Mouse (Mus musculus): ENCODE results near the gene Wdr35. TPM values are rescaled to one million over a fixed set of nuclear protein-coding genes. Genes with fewer than 3 reads are reported as not detected.
A peak's percentile ranks its signal among the peaks of the same experiment; 100 is the strongest.

Gene Wdr35
- polyA plus RNA-seq, 2 experiments, result 17.8 to 18.8 TPM

DNA sequence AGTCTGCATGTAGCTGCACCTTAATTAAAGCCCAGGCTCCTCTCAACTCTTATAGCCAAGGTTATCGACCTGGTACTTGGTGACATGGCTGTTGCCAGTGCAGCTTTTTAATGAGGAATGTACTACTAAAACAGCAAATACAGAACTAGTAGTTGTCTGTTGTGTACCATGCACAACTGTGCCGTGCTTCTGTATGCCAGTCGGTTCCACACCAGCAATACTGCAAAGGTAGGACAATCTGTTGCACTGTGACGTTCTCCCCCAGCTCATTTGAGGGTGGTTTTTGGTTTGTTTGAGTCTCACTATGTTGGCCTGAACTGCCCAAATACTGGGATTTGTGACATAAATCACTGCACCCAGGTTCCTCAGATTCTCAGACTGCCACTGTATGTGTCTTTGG, 34.2 kb upstream of the Wdr35 start:
- H3K4me2 ChIP-seq (replicated peaks; ENCODE audit: low read depth, low read length, severe bottlenecking), result no peak overlapping the region
- H3K4me3 ChIP-seq (replicated peaks; ENCODE audit: low read length), result no peak overlapping the region
- no peak for ATAC-seq (ENCODE audit: low FRiP score, low read depth)
- DNase-seq (ENCODE audit: low spot score), result no peak
- H3K27ac ChIP-seq (replicated peaks; ENCODE audit: low read depth, low read length), result no peak overlapping the region
- H3K4me1 ChIP-seq (ENCODE audit: control insufficient read depth, insufficient read depth, low read length), result peaks cover 2% of the 10 kb centered on the region; the same call in 1 of the 2 replicates
- H3K9ac ChIP-seq (ENCODE audit: low read depth, low read length, severe bottlenecking), result no peak overlapping the region
- no peaks in the 10 kb centered on the region for H3K9me3 ChIP-seq (ENCODE audit: control insufficient read depth, low read length)
- peaks cover 52% of the 10 kb centered on the region for H3K36me3 ChIP-seq (ENCODE audit: control insufficient read depth, insufficient read depth, low read length)
- H3K27me3 ChIP-seq (ENCODE audit: control insufficient read depth, insufficient read depth, low read length), result no peaks in the 10 kb centered on the region
- WGBS, result 93% methylated on average over 4 of the region's 4 CpGs
- no peak for TF ChIP-seq POLR2A (IDR thresholded peaks at IDR 0.05; ENCODE audit: borderline replicate concordance, extremely low read depth, insufficient read depth, insufficient read length)

DNA sequence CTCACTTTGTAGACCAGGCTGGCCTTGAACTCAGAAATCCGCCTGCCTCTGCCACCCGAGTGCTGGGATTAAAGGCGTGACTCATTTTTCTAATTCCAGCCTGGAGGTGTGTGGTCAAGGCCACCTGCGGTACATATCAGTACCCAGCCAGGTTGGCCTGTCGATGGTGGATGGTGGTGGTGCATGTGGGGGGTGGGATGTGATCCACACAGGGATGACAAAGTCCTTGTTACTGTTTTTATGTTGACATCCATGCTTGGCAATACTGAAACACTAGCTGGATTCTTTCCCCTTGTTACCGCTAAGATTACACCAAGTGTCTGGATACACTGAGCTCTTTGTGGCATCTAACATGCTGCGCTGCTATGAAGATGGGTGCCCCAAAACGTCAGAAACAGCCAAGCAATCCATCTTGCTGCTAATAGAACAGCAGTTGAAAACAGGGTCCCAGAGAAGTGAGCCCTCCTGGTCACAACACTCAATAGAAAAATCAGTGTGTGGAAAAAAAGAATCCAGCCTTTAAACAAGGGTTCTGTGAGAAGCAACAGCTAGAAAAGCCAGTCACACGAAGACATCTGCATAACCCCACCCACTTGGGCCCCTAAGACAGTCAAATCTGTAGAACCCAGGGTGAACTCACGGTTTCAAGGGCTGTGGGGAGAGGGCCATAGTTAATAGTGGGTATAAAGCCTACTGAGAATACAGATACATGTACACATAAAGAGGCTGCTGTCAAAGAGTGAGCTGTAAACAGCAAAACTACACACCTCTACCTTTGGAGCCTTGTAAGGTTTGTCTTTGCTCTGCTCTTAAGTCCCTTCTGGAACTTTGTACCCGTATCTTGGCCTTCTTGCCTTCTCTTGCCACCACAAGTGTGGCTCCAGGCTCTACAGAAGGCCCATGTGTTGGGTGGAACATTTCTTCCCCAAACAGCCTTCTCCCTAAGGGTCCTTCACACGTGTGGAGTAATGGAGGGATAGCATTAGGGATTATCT, 33.4 kb upstream of the Wdr35 start:
- 71% methylated on average over 12 of the region's 12 CpGs for WGBS

DNA sequence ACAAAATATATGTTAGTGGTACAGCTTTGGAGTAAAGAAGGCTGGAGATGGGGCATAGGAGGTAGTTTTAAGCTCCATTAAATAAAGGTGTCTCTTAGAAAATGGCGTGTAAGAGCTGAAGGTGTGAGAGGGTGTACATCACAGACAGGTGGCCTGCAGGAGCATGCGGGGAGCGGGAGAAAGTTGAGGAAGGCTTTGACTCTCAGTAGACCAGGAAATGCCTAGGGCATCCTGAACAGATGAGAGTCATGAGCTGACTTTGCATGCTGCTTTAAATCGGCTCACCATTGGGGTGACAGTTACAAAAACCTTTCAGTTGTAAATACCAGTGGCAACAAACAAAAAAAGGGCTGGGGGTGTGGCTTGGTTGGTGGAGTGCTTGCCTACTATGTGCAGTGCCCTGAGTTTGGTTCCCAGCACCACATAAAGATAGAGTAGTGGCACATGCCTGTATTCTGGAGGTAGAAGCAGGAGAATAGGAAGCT, 32.5 kb upstream of the Wdr35 start:
- 60% methylated on average over 4 of the region's 4 CpGs for WGBS
- TF ChIP-seq POLR2A (IDR thresholded peaks at IDR 0.05; ENCODE audit: borderline replicate concordance, extremely low read depth, insufficient read depth, insufficient read length), result no peak
- no peak overlapping the region for H3K4me2 ChIP-seq (replicated peaks; ENCODE audit: low read depth, low read length, severe bottlenecking)
- no peak overlapping the region for H3K9ac ChIP-seq (ENCODE audit: low read depth, low read length, severe bottlenecking)
- peaks cover 2% of the 10 kb centered on the region; the same call in 1 of the 2 replicates for H3K4me1 ChIP-seq (ENCODE audit: control insufficient read depth, insufficient read depth, low read length)
- H3K4me3 ChIP-seq (replicated peaks; ENCODE audit: low read length), result no peak overlapping the region
- H3K9me3 ChIP-seq (ENCODE audit: control insufficient read depth, low read length), result no peaks in the 10 kb centered on the region
- H3K36me3 ChIP-seq (ENCODE audit: control insufficient read depth, insufficient read depth, low read length), result peaks cover 35% of the 10 kb centered on the region
- H3K27me3 ChIP-seq (ENCODE audit: control insufficient read depth, insufficient read depth, low read length), result no peaks in the 10 kb centered on the region
- ATAC-seq (ENCODE audit: low FRiP score, low read depth) (no peak), DNase-seq (ENCODE audit: low spot score) (no peak)
- no peak overlapping the region for H3K27ac ChIP-seq (replicated peaks; ENCODE audit: low read depth, low read length)

More for the DNA sequence above, 33.4 kb upstream of the Wdr35 start:
- H3K4me2 ChIP-seq (replicated peaks; ENCODE audit: low read depth, low read length, severe bottlenecking), result no peak overlapping the region
- peaks cover 44% of the 10 kb centered on the region for H3K36me3 ChIP-seq (ENCODE audit: control insufficient read depth, insufficient read depth, low read length)
- H3K9me3 ChIP-seq (ENCODE audit: control insufficient read depth, low read length), result no peaks in the 10 kb centered on the region
- no peak overlapping the region for H3K4me3 ChIP-seq (replicated peaks; ENCODE audit: low read length)
- ATAC-seq (ENCODE audit: low FRiP score, low read depth) (0 out of 2 replicates have a peak, but pooled peaks have one; percentile 24), DNase-seq (ENCODE audit: low spot score) (no peak)
- TF ChIP-seq POLR2A (IDR thresholded peaks at IDR 0.05; ENCODE audit: borderline replicate concordance, extremely low read depth, insufficient read depth, insufficient read length), result no peak
- no peaks in the 10 kb centered on the region for H3K27me3 ChIP-seq (ENCODE audit: control insufficient read depth, insufficient read depth, low read length)
- H3K9ac ChIP-seq (ENCODE audit: low read depth, low read length, severe bottlenecking), result no peak overlapping the region
- peaks cover 2% of the 10 kb centered on the region; the same call in 1 of the 2 replicates for H3K4me1 ChIP-seq (ENCODE audit: control insufficient read depth, insufficient read depth, low read length)
- no peak overlapping the region for H3K27ac ChIP-seq (replicated peaks; ENCODE audit: low read depth, low read length)

DNA sequence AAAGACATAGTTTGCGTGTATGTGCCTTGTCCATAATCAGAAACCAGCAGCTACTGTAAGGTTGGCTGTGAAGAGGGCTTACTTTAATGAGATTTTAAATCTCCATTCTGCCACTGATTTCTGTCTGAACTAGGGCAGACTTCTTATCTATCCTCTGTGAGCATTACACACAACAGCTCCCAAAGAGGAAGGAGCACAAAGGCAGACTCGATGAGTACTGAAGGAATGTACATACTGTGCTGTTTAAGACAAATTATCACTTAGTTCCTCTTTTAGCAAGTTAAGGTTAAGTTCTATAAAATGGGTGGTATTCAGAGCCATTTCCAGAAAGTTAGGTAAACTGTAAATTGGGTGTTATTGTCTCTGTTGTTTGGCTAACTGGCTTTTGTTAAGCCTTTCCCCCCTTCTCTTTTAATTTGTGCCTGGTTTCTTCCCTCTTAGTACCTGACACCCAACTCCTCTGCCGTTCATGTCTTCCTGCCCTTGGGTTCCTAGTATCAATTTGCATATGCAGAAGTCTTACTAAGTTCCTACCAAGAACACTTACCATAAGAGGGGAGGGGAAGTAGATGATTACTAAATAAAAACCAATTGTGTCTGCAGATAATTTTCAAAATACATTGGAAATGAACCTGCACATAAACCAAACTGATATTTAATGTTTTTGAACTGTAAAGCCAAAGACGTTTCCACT, 31.8 kb upstream of the Wdr35 start:
- Histone ChIP-seq H3K4me3 (replicated peaks; ENCODE audit: low read length) (no peak overlapping the region), H3K36me3 (ENCODE audit: control insufficient read depth, insufficient read depth, low read length) (peaks cover 28% of the 10 kb centered on the region), H3K9ac (ENCODE audit: low read depth, low read length, severe bottlenecking) (no peak overlapping the region), H3K4me2 (replicated peaks; ENCODE audit: low read depth, low read length, severe bottlenecking) (no peak overlapping the region), H3K27me3 (ENCODE audit: control insufficient read depth, insufficient read depth, low read length) (no peaks in the 10 kb centered on the region), H3K4me1 (ENCODE audit: control insufficient read depth, insufficient read depth, low read length) (peaks cover 2% of the 10 kb centered on the region), H3K27ac (replicated peaks; ENCODE audit: low read depth, low read length) (no peak overlapping the region), H3K9me3 (ENCODE audit: control insufficient read depth, low read length) (no peaks in the 10 kb centered on the region)
- DNase-seq (ENCODE audit: low spot score) (no peak), ATAC-seq (ENCODE audit: low FRiP score, low read depth) (no peak)
- WGBS, result 62% methylated on average over 4 of the region's 4 CpGs
- TF ChIP-seq POLR2A (IDR thresholded peaks at IDR 0.05; ENCODE audit: borderline replicate concordance, extremely low read depth, insufficient read depth, insufficient read length), result no peak

DNA sequence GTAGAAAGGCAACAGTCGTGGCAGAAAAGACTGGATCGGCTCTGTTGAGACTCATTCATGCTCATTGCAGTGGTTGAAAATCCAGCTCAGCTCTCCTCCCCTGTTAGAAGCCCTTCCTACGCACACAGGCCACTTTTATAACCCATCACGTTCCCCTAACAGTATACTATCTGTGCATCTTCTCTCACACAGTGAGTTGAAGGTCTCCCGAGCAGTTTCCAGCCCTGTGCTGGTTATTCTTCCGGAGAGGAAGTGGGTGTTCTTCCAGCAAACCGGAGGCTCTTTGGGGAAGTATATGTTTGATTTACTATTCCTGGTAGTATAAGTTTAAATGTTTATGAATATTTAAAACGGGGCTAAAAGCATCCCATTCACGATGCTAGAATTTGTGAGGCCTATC, 26.5 kb upstream of the Wdr35 start:
- peak overlapping the region; percentile 53 for H3K27ac ChIP-seq (replicated peaks; ENCODE audit: low read depth, low read length)
- no peak for TF ChIP-seq POLR2A (IDR thresholded peaks at IDR 0.05; ENCODE audit: borderline replicate concordance, extremely low read depth, insufficient read depth, insufficient read length)

More for the DNA sequence above, 26.5 kb upstream of the Wdr35 start:
- H3K4me1 ChIP-seq (ENCODE audit: control insufficient read depth, insufficient read depth, low read length), result peaks cover 11% of the 10 kb centered on the region
- WGBS, result 50% methylated on average over 9 of the region's 9 CpGs
- H3K27me3 ChIP-seq (ENCODE audit: control insufficient read depth, insufficient read depth, low read length), result no peaks in the 10 kb centered on the region
- ATAC-seq (ENCODE audit: low FRiP score, low read depth) (no peak), DNase-seq (ENCODE audit: low spot score) (no peak)
- H3K4me3 ChIP-seq (replicated peaks; ENCODE audit: low read length), result peak overlapping the region; percentile 46
- H3K4me2 ChIP-seq (replicated peaks; ENCODE audit: low read depth, low read length, severe bottlenecking), result peak overlapping the region; percentile 96
- H3K36me3 ChIP-seq (ENCODE audit: control insufficient read depth, insufficient read depth, low read length), result no peaks in the 10 kb centered on the region
- H3K9ac ChIP-seq (ENCODE audit: low read depth, low read length, severe bottlenecking), result peak overlapping the region; percentile 52; the same call in 1 of the 2 replicates
- no peaks in the 10 kb centered on the region for H3K9me3 ChIP-seq (ENCODE audit: control insufficient read depth, low read length)

Data from limb, embryonic 14.5 days (tissue).